Mouse (Mus musculus): ENCODE data around the gene Spryd3.
"Not testable (repeated sequence)": the region's sequence is repeated elsewhere in the genome, so short reads cannot be mapped to it uniquely, and the experiment has no call there.

Gene Spryd3

GRCm38 (mm10) chr15:102136129-102136758 is at the start of gene Spryd3:
TSS of gene Spryd3 (minus strand) at chr15:102136234.
- peak; percentile 90 for DNase-seq (ENCODE audit: extremely low read depth, low read depth)

- DNase-seq (ENCODE audit: extremely low read depth, low read depth), result no peak
Measured at GRCm38 (mm10) chr15:102183076-102183475, 47.0 kb upstream of the Spryd3 start.

DNA sequence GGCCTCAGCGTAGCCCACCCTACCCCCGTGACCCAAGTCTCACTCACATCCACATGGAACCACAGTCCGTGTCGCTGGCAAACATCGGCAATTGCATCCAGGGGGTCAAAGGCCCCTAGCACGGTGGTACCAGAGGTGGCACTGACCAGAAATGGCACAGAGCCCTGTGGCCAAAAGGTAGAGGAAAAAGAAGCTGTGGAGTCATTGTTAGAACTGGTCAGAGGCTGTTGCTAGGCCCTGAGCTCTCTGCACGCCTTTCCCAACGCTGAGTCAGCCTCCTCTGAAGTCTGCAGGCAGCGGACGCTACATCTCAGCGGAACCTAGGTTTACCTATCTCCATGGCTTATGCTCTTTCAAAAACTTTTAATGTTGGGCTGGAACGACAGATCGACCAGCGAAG is 43.9 kb upstream of the Spryd3 start:
- no peak for DNase-seq (ENCODE audit: extremely low read depth, low read depth)

DNA sequence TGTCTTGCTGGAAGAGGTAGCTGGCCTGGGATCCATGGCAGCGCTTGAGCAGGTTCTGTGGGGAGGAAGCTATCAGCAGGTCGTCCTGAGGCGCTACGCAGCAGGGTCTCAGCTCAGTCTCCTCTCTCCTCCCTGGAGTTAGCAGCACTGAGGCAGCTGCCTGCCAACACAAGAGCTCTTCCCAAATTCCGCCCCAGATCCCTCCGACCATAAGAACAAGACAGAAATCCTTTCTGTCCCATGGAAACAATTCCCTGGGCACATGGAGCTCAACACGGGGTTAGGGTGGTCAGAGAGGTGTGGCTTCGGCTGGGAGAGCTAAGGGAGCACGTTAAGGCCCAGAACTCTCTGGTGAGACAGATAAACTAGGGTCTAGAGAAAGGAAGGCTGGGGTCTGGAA is 43.1 kb upstream of the Spryd3 start:
- DNase-seq (ENCODE audit: extremely low read depth, low read depth), result no peak

- peak; percentile 47 for DNase-seq (ENCODE audit: extremely low read depth, low read depth)
Measured at GRCm38 (mm10) chr15:102178279-102178678, 42.2 kb upstream of the Spryd3 start.

DNA sequence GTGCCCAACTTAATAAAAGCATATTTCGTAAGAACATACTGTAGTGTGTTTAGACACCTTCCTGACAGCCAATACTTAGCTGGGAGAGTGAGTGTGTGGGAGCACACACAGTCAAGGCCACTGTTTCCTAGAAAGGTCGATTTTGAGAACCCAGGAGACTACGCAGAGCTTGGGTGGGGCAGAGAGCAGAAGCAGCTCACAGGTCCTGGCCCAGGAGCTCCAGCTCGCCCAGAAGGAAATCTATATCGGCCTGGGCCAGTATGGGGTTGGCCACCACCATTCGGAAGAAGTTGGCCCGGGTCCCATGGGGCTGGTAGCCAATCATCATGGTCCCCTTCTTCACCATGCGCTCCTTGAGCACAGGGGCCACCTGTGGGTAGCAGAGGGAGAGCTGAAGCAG is 41.4 kb upstream of the Spryd3 start:
- no peak for DNase-seq (ENCODE audit: extremely low read depth, low read depth)

DNA sequence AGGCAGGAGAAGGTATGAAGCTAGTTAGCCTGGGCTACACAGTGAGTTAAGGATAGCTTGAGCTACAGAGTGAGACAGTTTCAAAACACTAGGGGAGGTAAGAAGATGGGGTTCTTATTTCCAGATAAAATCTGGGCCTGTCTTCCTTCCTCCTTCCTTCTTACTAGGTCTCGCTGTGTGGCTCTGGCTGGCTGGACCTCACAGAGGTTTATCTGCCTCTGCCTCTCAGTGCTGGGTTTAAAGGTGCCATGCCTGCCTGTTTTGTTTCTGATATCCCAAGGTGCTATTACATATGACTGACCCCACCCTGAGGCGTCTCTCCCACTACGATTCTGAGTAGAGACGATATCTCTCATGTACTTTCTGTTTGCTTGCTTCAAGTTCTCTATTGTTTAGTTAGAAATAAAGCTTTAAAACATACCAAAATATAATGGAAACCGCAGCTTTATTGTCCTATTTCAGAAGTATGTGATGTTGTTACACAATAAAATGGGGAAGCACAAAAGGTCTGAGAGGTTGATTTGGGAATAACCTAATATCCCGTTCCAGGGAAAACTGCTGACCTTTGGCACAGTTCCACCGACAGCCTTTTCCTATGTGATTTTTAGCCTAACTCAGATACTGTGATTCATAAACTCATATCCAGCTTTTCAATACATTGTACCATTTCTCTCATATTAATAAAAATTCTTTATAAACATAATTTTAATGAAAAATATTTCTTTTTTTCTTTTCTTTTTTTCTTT is 40.7 kb upstream of the Spryd3 start:
- peak; percentile 36 for DNase-seq (ENCODE audit: extremely low read depth, low read depth)

DNA sequence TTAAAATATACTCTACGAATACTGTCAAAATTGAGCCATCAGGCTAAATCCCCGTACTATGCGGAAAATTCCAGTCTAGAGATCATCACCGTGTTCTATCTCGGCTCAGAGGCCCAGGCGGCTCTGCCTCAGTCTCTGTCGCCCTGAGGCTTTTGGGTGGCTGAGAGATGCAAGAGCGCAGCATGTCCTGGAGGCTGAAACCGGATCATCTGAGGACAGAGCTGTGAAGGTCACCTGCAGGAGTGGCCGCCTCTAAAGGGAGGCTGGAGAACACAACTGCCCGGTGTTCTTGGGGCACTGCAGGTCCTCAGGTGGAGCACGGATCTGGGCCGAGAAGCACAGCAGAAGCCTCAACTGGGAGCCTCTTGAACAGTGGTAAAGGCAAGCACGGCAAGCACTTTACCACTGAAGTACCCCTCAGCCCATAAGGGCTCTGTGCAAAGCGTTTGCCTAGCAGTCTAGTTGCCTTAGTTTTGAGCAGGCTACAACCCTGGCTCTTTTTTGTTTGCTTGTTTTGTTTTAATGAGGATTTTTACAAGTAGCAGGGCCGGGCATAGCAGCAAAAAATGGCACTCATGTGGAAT is 39.8 kb upstream of the Spryd3 start:
- DNase-seq (ENCODE audit: extremely low read depth, low read depth), result no peak

- no peak for DNase-seq (ENCODE audit: extremely low read depth, low read depth)
Measured at GRCm38 (mm10) chr15:102173581-102173980, 37.5 kb upstream of the Spryd3 start.

- no peak for DNase-seq (ENCODE audit: extremely low read depth, low read depth)
Measured at GRCm38 (mm10) chr15:102169064-102169463, 33.0 kb upstream of the Spryd3 start.

- no peak for DNase-seq (ENCODE audit: extremely low read depth, low read depth)
Measured at GRCm38 (mm10) chr15:102167620-102168021, 31.6 kb upstream of the Spryd3 start.

DNA sequence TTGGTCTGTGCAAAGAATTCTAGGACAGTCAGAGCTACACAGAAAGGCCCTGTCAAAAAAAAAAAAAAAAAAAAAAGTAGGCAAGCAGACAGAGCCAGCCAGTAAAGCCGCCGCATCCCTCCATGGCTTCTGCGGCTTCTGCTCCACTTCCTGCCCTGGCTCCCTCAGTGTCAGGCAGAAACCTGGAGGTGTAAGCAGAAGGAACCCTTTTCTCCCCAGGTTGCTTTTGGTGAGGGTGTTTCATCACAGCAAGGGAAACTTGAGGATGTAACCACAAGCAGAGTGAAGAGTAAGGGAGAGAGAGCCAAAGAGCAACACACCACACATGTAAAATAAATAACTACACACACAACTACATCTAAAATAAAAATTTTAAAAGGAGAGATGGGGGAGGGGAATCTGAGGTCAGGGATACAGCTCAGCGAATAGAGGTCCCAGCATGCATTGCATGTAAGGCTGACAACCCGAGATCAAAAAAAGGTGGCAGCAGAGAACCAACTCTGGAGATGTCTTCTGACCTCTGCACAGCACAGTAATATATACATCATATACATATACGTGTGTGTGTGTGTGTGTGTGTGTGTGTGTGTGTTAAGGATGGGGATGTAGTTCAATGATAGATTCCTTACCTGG is 29.6 kb upstream of the Spryd3 start:
- no peak for DNase-seq (ENCODE audit: extremely low read depth, low read depth)

GRCm38 (mm10) chr15:102163900-102164693 is 28.1 kb upstream of the Spryd3 start:
- no peak for DNase-seq (ENCODE audit: extremely low read depth, low read depth)

DNA sequence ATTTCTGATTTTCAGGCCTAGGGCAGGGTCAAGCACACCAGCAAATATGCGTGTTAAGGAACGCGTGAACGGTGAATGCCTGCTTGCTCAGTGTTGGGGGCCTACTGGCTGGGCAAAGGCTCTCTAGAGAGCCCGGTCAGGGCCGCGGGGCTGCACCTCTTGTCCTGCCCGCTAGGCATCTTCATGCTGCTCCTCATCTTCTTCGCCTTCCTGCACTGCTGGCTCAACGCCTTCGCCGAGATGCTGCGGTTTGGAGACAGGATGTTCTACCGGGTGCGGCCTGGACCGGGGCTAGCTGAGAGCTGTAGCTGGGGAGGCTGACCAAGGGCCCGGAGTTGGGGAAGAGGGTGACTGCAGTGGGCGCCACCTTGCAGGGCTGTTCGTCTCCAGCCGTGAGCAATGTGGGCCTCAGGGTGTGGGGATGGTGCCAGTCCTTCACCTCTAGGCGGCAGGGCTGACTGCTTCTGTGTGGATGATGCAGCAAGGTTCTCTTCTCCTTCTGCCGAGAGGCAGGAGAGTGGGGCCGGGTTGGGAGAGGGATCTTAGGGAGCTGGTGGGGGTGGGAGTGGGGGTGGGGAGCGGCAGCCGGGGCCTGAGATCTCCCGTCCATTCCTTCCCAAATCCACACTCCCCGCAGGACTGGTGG is 24.5 kb upstream of the Spryd3 start:
- no peak for DNase-seq (ENCODE audit: extremely low read depth, low read depth)

DNA sequence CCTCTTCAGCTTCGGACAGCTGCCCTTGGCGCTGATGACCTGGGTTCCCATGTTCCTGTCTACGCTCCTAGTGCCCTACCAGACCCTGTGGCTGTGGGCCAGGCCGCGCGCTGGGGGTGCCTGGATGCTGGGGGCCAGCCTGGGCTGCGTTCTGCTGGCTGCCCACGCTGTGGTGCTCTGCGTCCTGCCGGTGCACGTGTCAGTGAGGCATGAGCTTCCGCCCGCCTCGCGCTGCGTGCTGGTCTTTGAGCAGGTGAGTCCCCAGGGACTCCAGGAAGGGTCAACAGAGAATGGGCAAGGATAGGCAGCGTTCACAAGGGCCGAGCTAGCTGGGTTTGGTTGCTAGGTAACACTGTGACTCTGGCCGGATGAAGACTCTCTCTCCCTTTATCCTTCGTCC is 20.8 kb upstream of the Spryd3 start:
- DNase-seq (ENCODE audit: extremely low read depth, low read depth), result no peak

GRCm38 (mm10) chr15:102155006-102155405 is 19.0 kb upstream of the Spryd3 start:
- not testable (repeated sequence) for DNase-seq (ENCODE audit: extremely low read depth, low read depth)

DNA sequence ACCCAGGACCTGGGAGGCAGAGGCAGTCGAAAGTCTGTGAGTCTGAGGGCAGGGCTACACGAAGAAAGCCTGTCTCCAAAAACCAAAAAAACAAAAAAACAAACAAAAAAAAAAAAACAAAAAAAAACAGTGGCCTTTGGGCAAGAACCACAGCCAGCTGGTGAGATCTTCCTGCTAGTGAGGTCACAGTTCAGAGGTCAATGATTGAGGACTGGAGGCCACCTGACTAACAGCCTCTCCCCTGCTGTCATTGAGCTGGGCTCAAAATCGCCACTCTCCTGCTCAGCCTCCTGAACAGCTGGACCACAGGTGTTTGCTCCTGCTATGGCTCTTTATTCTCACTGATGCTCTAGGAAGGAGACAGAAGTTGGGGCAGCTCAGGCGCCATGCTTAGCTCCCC is 16.6 kb upstream of the Spryd3 start:
- DNase-seq (ENCODE audit: extremely low read depth, low read depth), result no peak

DNA sequence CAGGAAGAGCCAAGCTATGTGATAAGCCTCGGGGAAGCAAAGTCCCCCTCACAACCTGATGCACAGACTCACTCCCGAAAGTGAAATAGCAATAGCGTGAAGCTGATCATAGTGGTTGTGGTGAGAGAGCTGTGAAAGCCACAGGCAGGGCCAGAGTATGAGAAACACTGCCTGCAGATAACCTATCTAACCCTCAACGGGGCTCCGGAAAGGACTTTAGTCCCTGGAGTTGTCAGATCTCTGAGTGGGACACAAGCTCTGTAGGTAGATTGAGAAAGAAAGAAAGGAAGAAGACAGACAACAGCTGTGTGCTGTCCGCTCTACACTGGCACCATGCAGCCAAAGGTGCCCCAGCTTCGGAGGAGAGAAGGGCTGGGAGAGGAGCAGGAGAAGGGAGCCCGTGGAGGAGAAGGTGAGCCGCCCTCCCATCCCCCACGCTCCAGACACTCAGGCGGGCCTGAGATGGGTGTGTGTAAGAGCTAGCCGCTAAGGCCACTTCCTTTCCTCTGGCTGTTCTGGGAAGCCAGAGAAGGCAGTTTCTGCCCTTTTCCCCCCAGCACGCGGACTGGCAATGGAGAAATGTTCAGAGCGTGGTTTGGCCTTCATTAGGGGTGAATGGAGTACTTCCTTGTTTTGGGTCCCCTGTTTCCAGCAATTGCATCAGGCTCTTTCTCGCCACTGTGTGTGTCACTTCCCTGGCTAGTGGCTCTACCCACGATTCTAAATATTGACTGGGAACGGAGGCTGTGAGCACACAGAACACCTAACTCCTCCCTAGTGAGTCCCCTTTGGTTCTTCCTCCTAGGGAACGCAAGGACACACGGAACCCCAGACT is 14.5 kb upstream of the Spryd3 start, which contains the start of gene Soat2:
TSS of gene Soat2 (plus strand) at position 226 of the 835 bp plus-strand sequence.
- DNase-seq (ENCODE audit: extremely low read depth, low read depth), result peak; percentile 89

GRCm38 (mm10) chr15:102149561-102149960 is 13.5 kb upstream of the Spryd3 start:
- no peak for DNase-seq (ENCODE audit: extremely low read depth, low read depth)
